Mouse (Mus musculus): ENCODE measurements around the gene Vwa2. TPM values are rescaled to one million over a fixed set of nuclear protein-coding genes. Genes with fewer than 3 reads are reported as not detected.

Gene Vwa2
- polyA plus RNA-seq, 1 experiment from 2014 or later: 18.8 TPM

DNA sequence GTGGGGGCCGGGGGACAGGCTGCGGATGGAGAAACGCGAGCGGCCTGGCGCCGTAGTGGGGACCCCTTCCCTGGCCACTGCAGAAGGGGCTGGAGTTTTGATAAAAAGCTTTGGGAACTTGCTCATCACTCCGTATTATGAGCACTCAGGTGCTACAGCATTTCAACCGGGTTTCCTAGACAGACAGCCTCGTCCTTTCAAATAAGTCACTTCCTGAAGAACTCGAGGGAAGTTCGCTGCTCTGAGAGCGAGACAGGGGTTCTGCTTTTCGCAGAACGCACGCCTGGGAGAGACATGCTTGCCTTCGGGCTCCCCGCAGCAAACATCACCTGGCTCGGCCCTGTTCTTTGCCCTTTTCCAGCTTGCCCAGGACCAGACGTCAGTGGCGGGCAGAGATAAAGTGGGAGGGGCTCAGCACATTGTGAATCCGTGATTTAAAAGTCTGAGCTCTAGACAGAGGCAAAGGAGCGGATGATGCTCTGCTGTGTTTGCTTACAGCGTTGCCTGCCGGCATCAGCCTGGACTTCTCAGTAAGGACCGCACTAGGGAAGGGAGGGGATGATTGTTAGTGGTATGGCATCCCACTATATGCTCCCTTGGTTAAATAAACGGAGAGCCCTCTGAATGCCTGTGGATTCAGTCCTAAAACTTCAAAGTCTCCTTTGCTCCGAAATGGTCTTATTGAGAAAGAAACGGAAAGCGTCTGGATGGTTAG is 709 bp downstream of the Vwa2 start:
- WGBS: 8% methylated on average over 30 of the region's 30 CpGs

DNA sequence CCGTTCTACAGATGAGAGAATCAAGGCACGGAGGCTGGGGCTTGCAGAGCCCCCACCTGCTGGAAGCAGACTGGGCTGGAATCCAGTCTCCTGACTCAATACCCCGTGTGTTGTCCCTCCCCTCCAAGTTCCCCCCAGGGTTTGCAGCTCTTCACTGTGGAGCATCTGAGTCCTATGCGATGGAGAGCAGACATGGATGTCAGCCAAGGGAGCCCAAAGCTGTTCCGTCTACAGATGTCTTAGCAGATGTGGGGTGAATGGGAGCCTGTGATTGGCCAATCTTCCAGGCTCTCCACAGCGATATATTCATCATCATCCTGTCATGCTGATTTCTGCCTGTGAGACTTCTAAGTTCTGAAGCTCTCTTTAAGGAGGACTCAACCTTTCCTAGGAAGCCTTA is 3.3 kb downstream of the Vwa2 start:
- Histone ChIP-seq H3K9ac (no peak overlapping the region), H3K9me3 (replicated peaks) (no peaks in the 10 kb centered on the region), H3K27me3 (peaks cover 67% of the 10 kb centered on the region), H3K4me1 (peaks cover 48% of the 10 kb centered on the region), H3K27ac (no peak overlapping the region), H3K36me3 (no peaks in the 10 kb centered on the region), H3K4me2 (no peak overlapping the region), H3K4me3 (replicated peaks) (no peak overlapping the region)
- WGBS: 75% methylated on average over 6 of the region's 6 CpGs
- ATAC-seq (replicated peaks; ENCODE audit: low FRiP score): no peak

More for the DNA sequence above, 709 bp downstream of the Vwa2 start:
- peak overlapping the region; percentile 57 for H3K4me3 ChIP-seq (replicated peaks)
- H3K9ac ChIP-seq: peak overlapping the region; percentile 52
- no peak overlapping the region for H3K27ac ChIP-seq
- peaks cover 80% of the 10 kb centered on the region for H3K27me3 ChIP-seq
- peak; percentile 49; the same call in 1 of the 2 replicates for ATAC-seq (replicated peaks; ENCODE audit: low FRiP score)
- H3K4me1 ChIP-seq: peaks cover 46% of the 10 kb centered on the region
- H3K9me3 ChIP-seq (replicated peaks): no peaks in the 10 kb centered on the region
- H3K36me3 ChIP-seq: no peaks in the 10 kb centered on the region
- H3K4me2 ChIP-seq: peak overlapping the region; percentile 96

DNA sequence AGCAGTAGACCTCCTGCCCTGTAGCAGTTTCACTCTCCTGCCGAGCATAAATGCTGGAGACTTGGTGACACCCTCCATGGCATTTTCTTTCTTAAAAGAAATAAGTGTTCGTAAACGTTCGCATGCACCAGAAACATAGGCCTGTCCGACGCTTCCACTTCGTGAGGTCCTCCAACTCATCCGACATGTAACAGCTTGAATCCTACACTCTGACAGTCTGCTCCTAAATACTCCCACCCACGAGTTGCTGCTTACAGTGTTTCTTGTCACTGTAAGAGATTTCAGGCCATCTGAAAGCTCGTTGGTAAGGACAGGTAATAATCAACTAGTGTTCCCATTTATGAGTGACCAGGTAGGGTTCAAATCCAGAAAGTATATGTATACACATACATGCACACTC is 13.8 kb downstream of the Vwa2 start:
- ATAC-seq (replicated peaks; ENCODE audit: low FRiP score): no peak
- Histone ChIP-seq H3K27me3 (peaks cover 4% of the 10 kb centered on the region; the same call in 1 of the 2 replicates), H3K36me3 (peaks cover 7% of the 10 kb centered on the region; the same call in 1 of the 2 replicates), H3K4me2 (no peak overlapping the region), H3K9me3 (replicated peaks) (no peaks in the 10 kb centered on the region), H3K4me3 (replicated peaks) (no peak overlapping the region), H3K4me1 (peaks cover 23% of the 10 kb centered on the region), H3K9ac (no peak overlapping the region), H3K27ac (no peak overlapping the region)
- WGBS: 58% methylated on average over 10 of the region's 10 CpGs

DNA sequence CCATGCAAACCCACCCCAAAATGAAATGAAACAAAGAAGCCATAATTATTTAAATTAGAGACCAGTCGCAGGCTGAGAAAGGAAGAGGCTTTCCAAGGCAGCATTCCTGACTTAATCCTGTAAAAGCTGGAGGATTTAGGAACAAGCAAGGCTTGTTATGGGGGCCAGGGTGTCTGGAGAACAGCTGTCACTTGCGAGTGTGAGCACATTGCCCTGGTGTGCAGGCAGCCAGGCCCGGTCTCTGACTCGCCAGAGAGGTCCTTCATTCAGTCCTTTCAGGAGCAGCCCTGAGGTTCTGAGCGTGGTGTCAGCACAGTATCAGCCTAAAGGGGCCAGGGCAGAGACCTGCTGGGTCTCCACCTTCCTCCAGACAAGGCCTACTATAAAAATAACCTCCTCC is 14.6 kb downstream of the Vwa2 start:
- ATAC-seq (replicated peaks; ENCODE audit: low FRiP score): no peak
- Histone ChIP-seq H3K4me2 (no peak overlapping the region), H3K4me3 (replicated peaks) (no peak overlapping the region), H3K4me1 (peaks cover 19% of the 10 kb centered on the region), H3K36me3 (peaks cover 7% of the 10 kb centered on the region; the same call in 1 of the 2 replicates), H3K27me3 (peaks cover 5% of the 10 kb centered on the region; the same call in 1 of the 2 replicates), H3K27ac (no peak overlapping the region), H3K9ac (no peak overlapping the region), H3K9me3 (replicated peaks) (no peaks in the 10 kb centered on the region)
- WGBS: 69% methylated on average over 5 of the region's 5 CpGs

DNA sequence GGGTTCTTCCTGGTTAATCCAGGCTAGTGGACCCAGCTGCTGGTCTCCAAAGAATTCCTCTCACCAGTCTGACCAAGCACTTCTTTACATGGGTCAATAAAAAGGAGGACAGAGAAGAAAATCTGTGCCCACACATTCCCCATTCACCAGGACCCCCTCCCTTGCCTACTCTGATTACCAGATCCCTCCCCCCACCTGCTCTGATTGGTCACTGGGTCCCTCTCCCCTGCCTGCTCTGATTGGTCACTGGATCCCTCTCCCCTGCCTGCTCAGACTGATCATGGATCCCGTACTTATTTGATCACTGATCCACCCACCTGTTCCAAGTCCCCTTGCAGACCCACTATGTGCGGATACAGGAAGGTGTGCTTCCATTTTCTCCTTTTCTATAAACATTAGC is 17.4 kb downstream of the Vwa2 start:
- H3K36me3 ChIP-seq: no peaks in the 10 kb centered on the region
- H3K4me1 ChIP-seq: peaks cover 25% of the 10 kb centered on the region
- no peak overlapping the region for H3K4me2 ChIP-seq
- no peaks in the 10 kb centered on the region for H3K9me3 ChIP-seq (replicated peaks)
- H3K4me3 ChIP-seq (replicated peaks): no peak overlapping the region
- peaks cover 5% of the 10 kb centered on the region; the same call in 1 of the 2 replicates for H3K27me3 ChIP-seq
- ATAC-seq (replicated peaks; ENCODE audit: low FRiP score): peak; percentile 69; the same call in 1 of the 2 replicates
- no peak overlapping the region for H3K9ac ChIP-seq
- 43% methylated on average over 2 of the region's 2 CpGs for WGBS
- peak overlapping the region; percentile 11; the same call in 1 of the 2 replicates for H3K27ac ChIP-seq

DNA sequence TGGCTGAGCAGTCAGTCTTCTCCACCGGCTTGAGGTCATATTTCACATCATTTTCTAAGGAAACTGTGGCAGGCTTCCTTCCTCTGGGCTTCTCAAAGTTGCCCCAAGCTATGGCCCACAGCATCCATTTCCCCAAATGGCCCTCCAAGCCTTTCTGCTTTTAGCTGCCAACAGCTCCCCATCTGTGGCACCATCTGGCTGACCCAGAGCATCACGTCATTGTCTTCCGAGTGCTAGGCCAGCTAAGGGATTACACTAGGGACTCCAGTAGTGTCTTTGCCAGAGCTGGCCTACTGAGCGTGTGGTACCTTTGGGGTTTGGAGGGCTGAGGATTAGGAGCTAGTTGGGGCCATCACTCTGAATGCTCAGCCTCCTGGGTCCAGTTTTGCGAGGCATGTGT is 18.5 kb downstream of the Vwa2 start:
- H3K4me2 ChIP-seq: no peak overlapping the region
- WGBS: 58% methylated on average over 5 of the region's 5 CpGs
- H3K36me3 ChIP-seq: no peaks in the 10 kb centered on the region
- no peak overlapping the region for H3K27ac ChIP-seq
- ATAC-seq (replicated peaks; ENCODE audit: low FRiP score): no peak
- H3K4me1 ChIP-seq: peaks cover 35% of the 10 kb centered on the region
- H3K4me3 ChIP-seq (replicated peaks): no peak overlapping the region
- H3K27me3 ChIP-seq: peaks cover 5% of the 10 kb centered on the region; the same call in 1 of the 2 replicates
- H3K9ac ChIP-seq: no peak overlapping the region
- no peaks in the 10 kb centered on the region for H3K9me3 ChIP-seq (replicated peaks)

DNA sequence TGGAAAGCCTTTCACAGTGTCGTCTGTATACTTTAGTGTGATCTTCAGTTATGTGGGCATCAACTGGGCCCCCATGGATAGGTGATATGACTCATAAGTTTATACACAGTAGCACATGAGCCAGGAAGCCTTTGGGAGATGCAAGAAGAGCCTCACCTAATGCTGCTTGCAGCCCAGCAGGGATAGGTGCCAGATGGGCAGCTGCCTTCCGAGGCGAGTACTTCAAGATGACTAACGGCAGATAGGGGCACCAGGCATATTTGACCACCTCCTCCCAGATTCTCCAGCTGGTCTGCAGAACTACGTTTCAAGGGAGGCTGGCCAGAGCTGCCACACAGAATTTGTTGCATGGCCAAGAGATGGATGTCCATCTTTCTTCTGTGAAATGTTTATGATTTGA is 19.3 kb downstream of the Vwa2 start:
- H3K27ac ChIP-seq: no peak overlapping the region
- H3K9me3 ChIP-seq (replicated peaks): no peaks in the 10 kb centered on the region
- 52% methylated on average over 5 of the region's 5 CpGs for WGBS
- peaks cover 5% of the 10 kb centered on the region; the same call in 1 of the 2 replicates for H3K27me3 ChIP-seq
- peaks cover 41% of the 10 kb centered on the region for H3K4me1 ChIP-seq
- H3K9ac ChIP-seq: no peak overlapping the region
- no peaks in the 10 kb centered on the region for H3K36me3 ChIP-seq
- no peak for ATAC-seq (replicated peaks; ENCODE audit: low FRiP score)
- H3K4me3 ChIP-seq (replicated peaks): no peak overlapping the region
- H3K4me2 ChIP-seq: no peak overlapping the region

DNA sequence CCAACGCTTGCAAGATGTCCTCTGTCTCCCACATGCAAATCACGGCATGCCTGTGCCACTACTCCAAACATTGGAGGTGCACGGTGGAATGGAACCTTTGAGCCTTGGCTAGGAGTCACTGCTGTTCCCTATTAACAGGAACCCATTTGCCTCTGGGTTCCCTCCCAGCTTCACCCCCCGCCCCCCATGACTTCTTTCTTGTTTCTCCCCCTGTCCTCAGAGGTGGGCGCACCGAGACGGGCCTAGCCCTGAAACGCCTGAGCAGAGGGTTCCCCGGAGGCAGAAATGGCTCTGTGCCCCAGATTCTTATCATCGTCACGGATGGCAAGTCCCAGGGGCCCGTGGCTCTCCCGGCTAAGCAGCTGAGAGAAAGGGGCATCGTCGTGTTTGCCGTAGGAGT is 23.6 kb downstream of the Vwa2 start:
- WGBS: 76% methylated on average over 16 of the region's 16 CpGs
- Histone ChIP-seq H3K9ac (no peak overlapping the region), H3K4me1 (peaks cover 45% of the 10 kb centered on the region), H3K27me3 (peaks cover 3% of the 10 kb centered on the region; the same call in 1 of the 2 replicates), H3K4me3 (replicated peaks) (no peak overlapping the region), H3K36me3 (no peaks in the 10 kb centered on the region), H3K4me2 (no peak overlapping the region), H3K9me3 (replicated peaks) (no peaks in the 10 kb centered on the region), H3K27ac (peak overlapping the region; percentile 81)
- peak; percentile 5; the same call in 1 of the 2 replicates for ATAC-seq (replicated peaks; ENCODE audit: low FRiP score)

DNA sequence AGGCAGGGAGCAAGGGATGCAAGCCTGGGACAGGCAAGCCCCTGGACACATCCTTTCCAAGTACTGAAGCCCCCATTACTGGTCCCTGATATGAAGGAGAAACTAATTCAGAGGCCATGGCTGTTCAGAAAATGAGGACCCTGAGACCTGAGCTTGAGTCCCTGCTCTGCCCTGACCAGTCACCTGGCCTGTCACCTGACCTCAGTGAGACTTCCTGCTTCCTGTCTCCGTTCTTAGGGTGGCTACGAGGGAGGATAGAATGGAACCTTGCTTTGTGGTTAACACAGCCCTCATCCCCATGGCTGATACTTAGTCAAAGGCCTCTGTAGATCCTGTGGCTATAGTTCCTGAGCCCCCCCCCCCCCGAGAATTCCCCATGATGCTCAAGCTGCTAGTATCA is 30.0 kb downstream of the Vwa2 start:
- no peaks in the 10 kb centered on the region for H3K36me3 ChIP-seq
- H3K9ac ChIP-seq: no peak overlapping the region
- no peak overlapping the region for H3K4me2 ChIP-seq
- no peak overlapping the region for H3K4me3 ChIP-seq (replicated peaks)
- 71% methylated on average over 3 of the region's 3 CpGs for WGBS
- H3K4me1 ChIP-seq: peaks cover 30% of the 10 kb centered on the region
- ATAC-seq (replicated peaks; ENCODE audit: low FRiP score): no peak
- H3K27me3 ChIP-seq: no peaks in the 10 kb centered on the region
- H3K9me3 ChIP-seq (replicated peaks): no peaks in the 10 kb centered on the region
- no peak overlapping the region for H3K27ac ChIP-seq

DNA sequence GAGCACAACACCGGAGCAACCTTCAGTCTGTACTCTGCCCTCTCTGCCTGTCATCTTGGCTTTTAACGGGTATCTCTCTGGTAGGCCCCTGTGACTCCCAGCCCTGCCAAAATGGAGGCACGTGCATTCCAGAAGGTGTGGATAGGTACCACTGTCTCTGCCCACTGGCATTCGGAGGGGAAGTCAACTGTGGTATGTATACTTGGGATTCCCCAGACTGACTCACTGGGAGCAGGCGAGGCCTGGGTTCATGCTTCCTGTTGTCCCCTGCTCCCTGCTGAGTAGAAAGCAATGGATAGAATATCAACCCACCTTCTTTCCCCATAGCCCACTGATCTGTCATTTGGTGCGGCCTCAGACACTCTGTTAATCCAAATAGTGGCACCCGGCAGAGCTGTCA is 31.3 kb downstream of the Vwa2 start:
- no peak overlapping the region for H3K9ac ChIP-seq
- no peak for ATAC-seq (replicated peaks; ENCODE audit: low FRiP score)
- 85% methylated on average over 7 of the region's 7 CpGs for WGBS

DNA sequence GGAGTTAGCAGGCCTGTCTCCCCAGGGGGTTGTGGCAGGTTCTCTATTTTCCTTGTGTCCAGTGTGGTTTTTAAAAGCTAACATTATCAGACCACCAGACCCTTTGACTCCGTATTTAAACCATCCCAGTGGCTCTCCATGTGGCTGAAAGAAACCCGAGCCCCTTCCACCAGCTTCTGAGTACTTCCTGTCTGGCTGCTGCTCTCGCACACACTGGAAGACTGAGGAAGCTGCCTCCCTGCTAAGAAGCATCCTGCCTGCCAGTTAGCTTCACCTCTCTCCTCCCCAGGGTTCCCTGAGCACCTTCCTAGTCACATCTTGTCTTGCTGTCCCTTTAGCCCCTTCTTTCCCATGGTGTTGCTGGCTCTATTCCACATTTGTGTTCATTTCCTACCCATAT is 33.8 kb downstream of the Vwa2 start:
- H3K9me3 ChIP-seq (replicated peaks): no peaks in the 10 kb centered on the region
- H3K27me3 ChIP-seq: no peaks in the 10 kb centered on the region
- no peak overlapping the region for H3K9ac ChIP-seq
- no peak overlapping the region for H3K4me2 ChIP-seq
- H3K4me3 ChIP-seq (replicated peaks): no peak overlapping the region
- 0 out of 2 replicates have a peak, but pooled peaks have one; percentile 7 for ATAC-seq (replicated peaks; ENCODE audit: low FRiP score)
- H3K27ac ChIP-seq: 0 out of 2 replicates have a peak overlapping the region, but pooled peaks have one; percentile 2
- 17% methylated on average over 3 of the region's 3 CpGs for WGBS
- no peaks in the 10 kb centered on the region for H3K36me3 ChIP-seq
- peaks cover 19% of the 10 kb centered on the region for H3K4me1 ChIP-seq

More for the DNA sequence above, 31.3 kb downstream of the Vwa2 start:
- no peaks in the 10 kb centered on the region for H3K36me3 ChIP-seq
- H3K27me3 ChIP-seq: no peaks in the 10 kb centered on the region
- no peak overlapping the region for H3K4me3 ChIP-seq (replicated peaks)
- no peak overlapping the region for H3K27ac ChIP-seq
- no peak overlapping the region for H3K4me2 ChIP-seq
- H3K9me3 ChIP-seq (replicated peaks): no peaks in the 10 kb centered on the region
- peaks cover 19% of the 10 kb centered on the region for H3K4me1 ChIP-seq

DNA sequence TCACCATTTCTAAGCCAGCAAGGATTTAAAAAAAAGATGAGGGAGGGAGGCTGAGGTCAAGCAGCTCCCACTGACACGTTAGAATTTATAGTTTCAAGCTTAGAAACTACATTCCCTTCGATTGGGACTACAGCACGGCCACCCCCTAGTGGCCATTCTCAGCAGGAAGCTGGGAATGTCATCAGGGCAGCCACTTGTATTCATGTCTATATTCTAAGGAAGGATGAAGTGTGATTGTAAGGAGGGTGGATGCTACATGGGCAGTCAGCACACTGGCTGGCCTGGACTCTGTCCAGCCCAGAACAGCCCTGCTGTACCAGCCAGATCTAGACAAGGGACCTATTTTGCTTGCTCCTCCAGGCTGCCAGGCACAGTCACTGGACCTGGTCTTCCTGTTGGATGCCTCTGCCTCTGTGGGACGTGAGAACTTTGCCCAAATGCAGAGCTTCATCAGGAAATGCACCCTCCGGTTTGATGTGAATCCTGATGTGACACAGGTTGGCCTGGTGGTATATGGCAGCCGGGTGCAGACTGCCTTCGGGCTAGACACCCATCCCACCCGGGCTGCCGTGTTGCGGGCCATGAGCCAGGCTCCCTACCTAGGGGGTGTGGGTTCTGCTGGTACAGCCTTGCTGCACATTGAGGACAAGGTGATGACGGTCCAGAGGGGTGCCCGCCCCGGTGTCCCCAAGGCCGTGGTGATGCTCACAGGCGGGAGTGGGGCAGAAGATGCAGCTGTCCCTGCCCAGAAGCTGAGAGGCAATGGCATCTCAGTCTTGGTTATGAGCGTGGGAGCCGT is 34.6 kb downstream of the Vwa2 start:
- 73% methylated on average over 17 of the region's 17 CpGs for WGBS
- H3K9ac ChIP-seq: no peak overlapping the region
- no peaks in the 10 kb centered on the region for H3K27me3 ChIP-seq
- peaks cover 7% of the 10 kb centered on the region; the same call in 1 of the 2 replicates for H3K36me3 ChIP-seq
- ATAC-seq (replicated peaks; ENCODE audit: low FRiP score): peak; percentile 55; the same call in 1 of the 2 replicates
- no peaks in the 10 kb centered on the region for H3K9me3 ChIP-seq (replicated peaks)
- no peak overlapping the region for H3K4me3 ChIP-seq (replicated peaks)
- H3K27ac ChIP-seq: no peak overlapping the region
- H3K4me2 ChIP-seq: no peak overlapping the region
- peaks cover 22% of the 10 kb centered on the region for H3K4me1 ChIP-seq
